Mouse (Mus musculus) frontal cortex, adult (tissue): ENCODE results near the gene Olfr146.

Experiments
- ATAC-seq: cut with Nextera tagmentation; 2 replicates; pipeline ENCODE4 v1.9.2; 2017; ENCODE audit warnings: mild to moderate bottlenecking, moderate library complexity, mixed read lengths; ENCODE audit not compliant: low TSS enrichment

Olfr146 gene

DNA sequence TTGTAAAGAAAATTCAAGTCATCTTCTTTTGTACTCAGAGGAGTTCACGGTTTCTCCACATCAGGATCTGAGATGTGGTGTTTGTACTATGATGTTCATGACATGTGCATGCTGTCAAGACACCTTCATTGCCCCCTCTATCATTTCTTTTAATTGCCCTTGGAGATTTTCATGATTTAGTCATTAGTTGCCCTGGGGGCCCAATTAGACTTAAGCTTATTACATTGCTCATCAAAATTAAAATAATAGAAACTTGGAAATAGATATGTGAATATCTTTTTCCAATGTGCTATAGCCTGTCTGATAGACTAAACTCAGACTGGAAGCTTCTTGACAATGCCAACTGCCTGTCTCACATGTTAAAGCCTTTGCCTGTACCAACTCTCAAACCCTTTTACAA, at the start of gene Olfr146:
Gene Olfr146 (minus strand): TSS at position 101 of the 400 bp plus-strand sequence.
- ATAC-seq: no peak

DNA sequence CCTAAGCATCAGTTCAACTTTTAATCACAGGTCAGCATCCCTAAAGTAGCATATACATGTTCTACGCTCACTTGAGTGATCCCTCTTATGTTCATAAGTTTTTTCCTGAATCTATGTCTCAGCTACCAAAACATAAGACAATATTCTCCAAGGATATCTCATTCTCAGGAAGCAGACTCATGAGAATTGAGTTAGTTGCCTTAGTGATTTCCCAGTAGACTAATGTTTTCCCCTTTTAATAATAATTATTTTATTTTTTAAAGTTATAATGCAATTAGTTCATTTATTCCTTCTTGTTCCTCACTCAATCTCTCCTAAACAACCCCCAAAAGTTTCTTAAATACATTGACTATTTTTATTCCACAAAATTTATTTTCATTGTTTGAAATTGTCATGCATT, 41.7 kb upstream of the Olfr146 start, which contains the start of gene Olfr937:
Gene Olfr937 (minus strand): TSS at position 101 of the 400 bp plus-strand sequence.
- ATAC-seq: no peak

DNA sequence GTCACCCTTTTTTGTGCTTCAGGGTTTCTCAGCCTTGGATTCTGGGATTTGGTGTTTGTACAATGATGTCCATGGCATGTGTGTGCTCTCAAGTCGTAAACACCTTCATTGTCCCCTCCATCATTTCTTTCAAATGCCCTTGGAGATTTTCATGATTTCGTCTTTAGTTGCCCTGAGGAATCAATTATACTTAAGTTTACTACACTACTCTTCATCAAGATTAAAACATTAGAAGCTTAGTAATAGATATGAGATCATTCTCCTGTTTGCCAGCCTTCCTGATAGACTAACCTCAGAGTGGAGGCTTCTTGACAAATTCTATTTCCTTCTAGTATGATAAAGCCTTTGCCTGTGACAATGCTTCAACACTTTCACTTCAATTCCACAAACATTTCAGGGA, 23.6 kb downstream of the Olfr146 start, which contains the start of gene Olfr935:
Gene Olfr935 (minus strand): TSS at position 101 of the 400 bp plus-strand sequence.
- no peak for ATAC-seq

DNA sequence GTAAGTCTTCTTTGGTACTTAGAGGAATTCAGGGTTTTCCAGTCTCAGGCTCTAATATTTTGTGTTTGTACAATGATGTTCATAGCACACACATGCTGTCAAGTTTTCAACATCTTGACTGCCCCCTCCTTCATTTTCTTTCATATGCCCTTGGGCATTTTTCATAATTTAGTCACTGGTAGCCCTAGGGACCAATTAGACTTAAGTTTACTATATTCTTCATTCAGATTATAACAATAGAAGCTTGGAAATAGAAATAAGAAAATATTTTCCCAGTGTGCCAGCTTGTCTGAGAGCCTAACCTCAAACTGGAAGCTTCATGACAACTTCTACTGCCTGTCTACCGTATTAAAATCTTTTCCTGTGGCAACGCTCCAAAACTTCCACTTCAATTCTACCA, 35.0 kb downstream of the Olfr146 start, which contains the start of gene Olfr934:
Gene Olfr934 (minus strand): TSS at position 101 of the 400 bp plus-strand sequence.
- ATAC-seq: no peak

DNA sequence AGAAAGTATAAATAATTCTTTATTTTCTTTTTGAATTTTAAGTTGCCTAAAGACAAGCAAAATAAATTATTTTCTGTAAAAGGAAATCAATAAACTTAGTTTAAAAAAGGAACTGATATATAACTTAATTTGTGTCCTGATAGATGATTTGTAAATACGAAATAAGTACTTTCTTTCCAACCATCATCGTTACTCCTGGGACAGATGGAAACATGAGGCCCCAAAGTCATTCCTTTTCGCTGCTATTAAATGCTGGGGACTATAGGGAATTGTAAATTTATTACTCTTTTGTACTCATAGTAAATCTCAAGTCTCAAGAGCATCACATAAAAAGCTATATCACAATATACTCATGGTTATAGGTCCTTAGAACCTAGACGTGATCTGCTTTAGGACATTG, 51.2 kb downstream of the Olfr146 start, which contains the start of gene Olfr933:
Gene Olfr933 (plus strand): TSS at position 301 of the 400 bp plus-strand sequence.
- ATAC-seq: no peak
